Mouse (Mus musculus) cortical plate, adult 2 months (tissue): ENCODE measurements around the gene Oaz2.

Experiments used
- CTCF ChIP-seq: fragments of 200-500 bp; IDR thresholded peaks from 2 replicates; pipeline ENCODE4 v1.5.1; 2011; ENCODE audit warnings: mild to moderate bottlenecking, control low read depth, low read length; ENCODE audit not compliant: insufficient read depth; ENCODE audit errors: extremely low read depth
- POLR2A ChIP-seq: fragments of 200-500 bp; IDR thresholded peaks from 2 replicates; pipeline ENCODE4 v1.6.1; 2011; ENCODE audit warnings: mild to moderate bottlenecking, low read length, control low read depth; ENCODE audit not compliant: insufficient read depth; ENCODE audit errors: extremely low read depth

GRCm38 (mm10) chr9:65621666-65622065, 46.1 kb upstream of the Oaz2 start:
- TF ChIP-seq POLR2A (no peak), CTCF (no peak)
